Mouse (Mus musculus): ENCODE measurements around the gene Gm38431. TPM values are rescaled to one million over a fixed set of nuclear protein-coding genes. Genes with fewer than 3 reads are reported as not detected.

Gene Gm38431
- total and polyA plus RNA-seq, 3 experiments = 1.1 to 30.5 (median 9.8) TPM

DNA sequence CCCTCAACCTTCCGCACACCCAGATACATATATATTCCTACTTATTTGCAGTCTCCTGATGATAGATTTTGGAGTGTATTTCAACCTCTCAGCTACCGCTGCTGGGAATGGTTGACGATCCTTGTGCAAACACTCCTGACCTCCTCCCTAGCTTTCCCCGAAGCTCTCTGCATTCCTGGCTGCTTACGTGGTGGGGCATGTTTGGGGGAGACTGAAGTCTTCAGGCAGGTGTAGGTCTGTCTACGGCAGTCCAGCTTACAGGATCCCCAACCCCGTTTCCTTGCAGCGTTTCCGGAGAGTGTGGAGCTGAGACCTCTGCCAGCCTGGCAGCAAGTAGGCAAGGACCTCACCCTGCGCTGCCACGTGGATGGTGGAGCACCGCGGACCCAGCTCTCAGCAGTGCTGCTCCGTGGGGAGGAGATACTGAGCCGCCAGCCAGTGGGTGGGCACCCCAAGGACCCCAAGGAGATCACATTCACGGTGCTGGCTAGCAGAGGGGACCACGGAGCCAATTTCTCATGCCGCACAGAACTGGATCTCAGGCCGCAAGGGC, 66.5 kb downstream of the Gm38431 start:
- dilution Hi-C loops (cut with MboI; ENCODE audit: extremely low pct_ligation_motif_present, extremely low pct_unique_long_range_greater_than_20kb, low sequenced_read_pairs) = no loop called here
- Histone ChIP-seq H3K79me2 (replicated peaks; ENCODE audit: control insufficient read depth, extremely low read depth, insufficient read depth, poor library complexity, severe bottlenecking) (peaks cover 48% of the 10 kb centered on the region), H3K9me3 (replicated peaks; ENCODE audit: low read length) (no peaks in the 10 kb centered on the region), H3K9ac (ENCODE audit: insufficient read depth, low read depth) (no peak overlapping the region), H3K27ac (ENCODE audit: insufficient read depth, low read depth) (no peak overlapping the region), H3K27me3 (replicated peaks) (no peaks in the 10 kb centered on the region), H3K36me3 (replicated peaks in 1 of 2; ENCODE audit: control insufficient read depth in 1 of 2, insufficient read depth in 1 of 2, low read length in 1 of 2) (peaks cover 67 to 81% of the 10 kb centered on the region in 2 experiments), H3K4me1 (ENCODE audit: control insufficient read depth in 1 of 2, insufficient read depth in 2 of 2) (peaks cover 18 to 61% of the 10 kb centered on the region in 2 experiments), H3K4me3 (replicated peaks in 1 of 3; ENCODE audit: low read depth in 2 of 3, low read length in 2 of 3, poor library complexity in 1 of 3) (no peak overlapping the region), H3K4me2 (ENCODE audit: insufficient read depth, low read depth, poor library complexity, severe bottlenecking) (no peak overlapping the region)
- no peak for DNase-seq (ENCODE audit: extremely low read depth)
- in situ Hi-C loops (cut with MboI; ENCODE audit: low pct_ligation_motif_present, low pct_unique_long_range_greater_than_20kb, low sequenced_read_pairs) = loop anchor here (5.0 kb wide), 1 partner anchor 47 kb away; the partner anchor contains the start of genes Fdx1l and Gm49373
- TF ChIP-seq SIN3A (IDR thresholded peaks at IDR 0.05; ENCODE audit: low read length) (no peak), MEF2A (IDR thresholded peaks at IDR 0.05; ENCODE audit: borderline replicate concordance, low read depth, low read length) (no peak), TCF12 (IDR thresholded peaks at IDR 0.05; ENCODE audit: low read depth, low read length) (no peak), USF2 (conservative IDR thresholded peaks at IDR 0.05; ENCODE audit: low read depth, low read length) (no peak), MYC (IDR thresholded peaks at IDR 0.05; ENCODE audit: low read depth, low read length) (no peak), NELFE (IDR thresholded peaks at IDR 0.05; ENCODE audit: low read depth, low read length) (no peak), RAD21 (IDR thresholded peaks at IDR 0.05; ENCODE audit: low read depth, low read length) (no peak), JUN (IDR thresholded peaks at IDR 0.05; ENCODE audit: insufficient read depth, low read depth, low read length) (no peak), ZC3H11A (IDR thresholded peaks at IDR 0.05; ENCODE audit: low read depth, low read length) (no peak)

DNA sequence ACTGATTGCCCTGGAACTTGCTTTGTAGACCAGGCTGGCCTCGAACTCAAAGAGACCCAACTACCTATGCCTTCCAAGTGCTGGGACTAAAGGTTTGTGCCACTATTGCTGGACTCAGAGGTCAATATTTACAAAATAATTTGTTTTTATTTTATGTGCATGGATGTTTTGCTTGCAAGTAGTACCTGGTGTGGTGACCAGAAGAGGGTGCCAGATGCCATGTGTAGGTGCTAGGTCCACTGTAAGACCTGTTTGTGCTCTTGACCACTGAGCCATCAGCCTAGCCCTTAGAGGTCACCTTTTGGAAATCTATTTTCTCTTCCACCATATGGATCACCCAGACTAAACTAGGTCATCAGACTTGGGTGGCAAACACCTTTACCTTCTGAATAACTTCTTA, 69.1 kb downstream of the Gm38431 start:
- no peak for TF ChIP-seq JUN (IDR thresholded peaks at IDR 0.05; ENCODE audit: insufficient read depth, low read depth, low read length)
- peak in 1 of 2 experiments; percentile 40; a peak in 2 of 4 replicates for TF ChIP-seq CTCF (conservative IDR thresholded peaks at IDR 0.05 in 1 of 2, IDR thresholded peaks at IDR 0.05 in 1 of 2; ENCODE audit: low read depth in 2 of 2, low read length in 2 of 2)
- no peak for TF ChIP-seq NRF1 (IDR thresholded peaks at IDR 0.05; ENCODE audit: low read depth, low read length)
- no peak for TF ChIP-seq IRF4 (IDR thresholded peaks at IDR 0.05; ENCODE audit: low read depth, low read length)
- TF ChIP-seq NELFE (IDR thresholded peaks at IDR 0.05; ENCODE audit: low read depth, low read length) = no peak
- TF ChIP-seq PAX5 (IDR thresholded peaks at IDR 0.05; ENCODE audit: low read length) = no peak
- peak; percentile 15 for TF ChIP-seq RAD21 (IDR thresholded peaks at IDR 0.05; ENCODE audit: low read depth, low read length)
- TF ChIP-seq JUND (conservative IDR thresholded peaks at IDR 0.05; ENCODE audit: low read depth, low read length) = no peak
- TF ChIP-seq EP300 (IDR thresholded peaks at IDR 0.05; ENCODE audit: low read length) = no peak
- no peak for TF ChIP-seq MXI1 (IDR thresholded peaks at IDR 0.05; ENCODE audit: low read depth, low read length)
- dilution Hi-C loops (cut with MboI; ENCODE audit: extremely low pct_ligation_motif_present, extremely low pct_unique_long_range_greater_than_20kb, low sequenced_read_pairs) = no loop called here
- Histone ChIP-seq H3K36me3 (replicated peaks in 1 of 2; ENCODE audit: control insufficient read depth in 1 of 2, insufficient read depth in 1 of 2, low read length in 1 of 2) (peaks cover 72 to 90% of the 10 kb centered on the region in 2 experiments), H3K9ac (ENCODE audit: insufficient read depth, low read depth) (no peak overlapping the region), H3K79me2 (replicated peaks; ENCODE audit: control insufficient read depth, extremely low read depth, insufficient read depth, poor library complexity, severe bottlenecking) (peaks cover 72% of the 10 kb centered on the region), H3K4me3 (replicated peaks in 1 of 3; ENCODE audit: low read depth in 2 of 3, low read length in 2 of 3, poor library complexity in 1 of 3) (no peak overlapping the region), H3K9me3 (replicated peaks; ENCODE audit: low read length) (no peaks in the 10 kb centered on the region), H3K4me2 (ENCODE audit: insufficient read depth, low read depth, poor library complexity, severe bottlenecking) (no peak overlapping the region), H3K27ac (ENCODE audit: insufficient read depth, low read depth) (no peak overlapping the region), H3K27me3 (replicated peaks) (no peaks in the 10 kb centered on the region), H3K4me1 (ENCODE audit: control insufficient read depth in 1 of 2, insufficient read depth in 2 of 2) (peaks cover 22 to 57% of the 10 kb centered on the region in 2 experiments)
- DNase-seq (ENCODE audit: extremely low read depth) = no peak
- in situ Hi-C loops (cut with MboI; ENCODE audit: low pct_ligation_motif_present, low pct_unique_long_range_greater_than_20kb, low sequenced_read_pairs) = no loop called here
